8 mouse cellular contexts compared by ENCODE assay signal in genomic region chr2:75964972-75965371, GRCm38 (mm10). TPM values are rescaled to one million over a fixed set of nuclear protein-coding genes. Genes with fewer than 3 reads are reported as not detected.
DNase-seq lines count a peak whose midpoint lies in the region; ATAC-seq and TF ChIP-seq lines count a peak whose summit lies in the region.

No protein-coding gene starts in this region.

- POLR2A ChIA-PET in Patski (lab: Charles Lee), result interaction anchor here (0.7 kb wide), 1 partner anchor 294 kb away, joined by 3 read pairs; no protein-coding TSS in a partner anchor

- in situ Hi-C loops in Patski (cut with MboI; ENCODE audit: low pct_unique_long_range_greater_than_20kb), result no loop called here

- H3K9ac ChIP-seq in hindbrain, embryonic 13.5 days, result peak overlapping the region; percentile 46; the same call in 1 of the 2 replicates
- no peak overlapping the region for H3K9ac ChIP-seq in lung, postnatal 0 days (replicated peaks; ENCODE audit: low read depth)

- DNase-seq in Patski (ENCODE audit: low read depth, low spot score), result no peak
- peak; percentile 66 for DNase-seq in cerebellum, adult 8-10 months
- DNase-seq in frontal cortex, postnatal 10 days (ENCODE audit: low spot score in 2 of 2), result peak; percentile 57 to 58
- peak; percentile 69 to 91 for DNase-seq in layer of hippocampus, postnatal 14 days (ENCODE audit: low spot score in 2 of 2)
- DNase-seq in lung, postnatal 0 days (ENCODE audit: low spot score), result peak; percentile 87
- DNase-seq in ovary, postnatal 14 days (ENCODE audit: low spot score), result peak; percentile 54
- no peak for DNase-seq in yolk sac, embryonic 10.5 days (ENCODE audit: low spot score)

- WGBS in hindbrain, embryonic 13.5 days, result 26% methylated on average over 5 of the region's 5 CpGs
- 14% methylated on average over 5 of the region's 5 CpGs for WGBS in lung, postnatal 0 days

- peak; percentile 78 for ATAC-seq in Patski
- ATAC-seq in hindbrain, embryonic 13.5 days (ENCODE audit: low FRiP score), result peak; percentile 64
- ATAC-seq in lung, postnatal 0 days, result peak; percentile 56

- TF ChIP-seq CTCF in Patski (IDR thresholded peaks at IDR 0.05), result peak; percentile 61
- TF ChIP-seq CTCF in lung, postnatal 0 days (IDR thresholded peaks at IDR 0.05), result peak; percentile 73

- H3K36me3 ChIP-seq in hindbrain, embryonic 13.5 days, result no peaks in the 10 kb centered on the region
- no peaks in the 10 kb centered on the region for H3K36me3 ChIP-seq in lung, postnatal 0 days (ENCODE audit: insufficient read depth, low read length)

- TF ChIP-seq EP300 in lung, postnatal 0 days (IDR thresholded peaks at IDR 0.05), result no peak

- H3K27me3 ChIP-seq in Patski, result peaks cover 17% of the 10 kb centered on the region
- no peaks in the 10 kb centered on the region for H3K27me3 ChIP-seq in hindbrain, embryonic 13.5 days
- no peaks in the 10 kb centered on the region for H3K27me3 ChIP-seq in lung, postnatal 0 days (replicated peaks; ENCODE audit: insufficient read depth, low read length)

- peak overlapping the region; percentile 43 for H3K4me2 ChIP-seq in hindbrain, embryonic 13.5 days
- peak overlapping the region; percentile 47 for H3K4me2 ChIP-seq in lung, postnatal 0 days (replicated peaks; ENCODE audit: low read depth, low read length)

- CTCF ChIA-PET in Patski (lab: Charles Lee), result interaction anchor here (0.8 to 2.4 kb wide), 5 partner anchors 10 to 179 kb away, joined by 3 to 8 read pairs (median 4); no protein-coding TSS in a partner anchor

- H3K9me3 ChIP-seq in hindbrain, embryonic 13.5 days, result no peaks in the 10 kb centered on the region
- no peaks in the 10 kb centered on the region for H3K9me3 ChIP-seq in lung, postnatal 0 days (ENCODE audit: low read length)

- H3K4me3 ChIP-seq in hindbrain, embryonic 13.5 days, result no peak overlapping the region
- H3K4me3 ChIP-seq in lung, postnatal 0 days (ENCODE audit: low read depth, low read length), result no peak overlapping the region

- peaks cover 18% of the 10 kb centered on the region for H3K4me1 ChIP-seq in hindbrain, embryonic 13.5 days (replicated peaks)
- peaks cover 8% of the 10 kb centered on the region for H3K4me1 ChIP-seq in lung, postnatal 0 days (ENCODE audit: insufficient read depth, low read depth, low read length)

- peak overlapping the region; percentile 23; the same call in 1 of the 2 replicates for H3K27ac ChIP-seq in hindbrain, embryonic 13.5 days
- peak overlapping the region; percentile 47; the same call in 1 of the 2 replicates for H3K27ac ChIP-seq in lung, postnatal 0 days (ENCODE audit: low read length)

RNA-seq across cellular contexts. Expression of gene Ttc30a2, which starts 13.0 kb away (rescaled TPM):
- 1.4 TPM for polyA plus RNA-seq in Patski (2021)
- 1.0 and 1.1 TPM in 2 replicates for polyA plus RNA-seq in hindbrain, embryonic 13.5 days (2015; fragmentation: Nextera tagmentation; extraction: Ambion mirVana)
- total RNA-seq in layer of hippocampus, postnatal 14 days (2021), result under 1 TPM in 1 of 2 experiments, not detected in 1; 0.41 TPM
- 0.25 and 0.65 TPM in 2 replicates for polyA plus RNA-seq in lung, postnatal 0 days (2015; fragmentation: Nextera tagmentation; extraction: Ambion mirVana)

RNA-seq across cellular contexts. Expression of gene Ttc30a1, which starts 16.8 kb away (rescaled TPM):
- 2.0 TPM for polyA plus RNA-seq in Patski (2021)
- 7.3 and 8.2 TPM in 2 replicates for polyA plus RNA-seq in hindbrain, embryonic 13.5 days (2015; fragmentation: Nextera tagmentation; extraction: Ambion mirVana)
- total RNA-seq in layer of hippocampus, postnatal 14 days (2021), result 1 to 10 TPM; 2.9 TPM
- 2.8 and 3.9 TPM in 2 replicates for polyA plus RNA-seq in lung, postnatal 0 days (2015; fragmentation: Nextera tagmentation; extraction: Ambion mirVana)

RNA-seq across cellular contexts. Expression of gene Ttc30b, which starts 26.6 kb away (rescaled TPM):
- 12.3 TPM for polyA plus RNA-seq in Patski (2021)
- polyA plus RNA-seq in hindbrain, embryonic 13.5 days (2015; fragmentation: Nextera tagmentation; extraction: Ambion mirVana), result 16.7 and 20.9 TPM in 2 replicates
- 10 to 100 TPM; 13.4 TPM for total RNA-seq in layer of hippocampus, postnatal 14 days (2021)
- polyA plus RNA-seq in lung, postnatal 0 days (2015; fragmentation: Nextera tagmentation; extraction: Ambion mirVana), result 17.9 and 18.6 TPM in 2 replicates

Comparison
In these comparisons a context has a peak if more than half of its experiments do, and no peak if none do; other contexts are left out.
1. DNase-seq: peak in cerebellum, adult 8-10 months (single experiment), frontal cortex, postnatal 10 days (2 of 2), layer of hippocampus, postnatal 14 days (2 of 2), lung, postnatal 0 days (single experiment) and ovary, postnatal 14 days (single experiment); none in Patski (single experiment) and yolk sac, embryonic 10.5 days (single experiment).
2. Peak in every context shown above with its lines, with median percentiles within 50 percentile points of each other: ATAC-seq.